Mouse (Mus musculus) neural tube, embryonic 12.5 days (tissue): ENCODE data around the gene Map3k13. TPM values are rescaled to one million over a fixed set of nuclear protein-coding genes. Genes with fewer than 3 reads are reported as not detected.

Experiments used
- ATAC-seq: fragments of 200-750 bp; cut with Nextera tagmentation; 2 replicates; pipeline ENCODE4 v1.8.0; 2017; ENCODE audit warnings: low read depth, mild to moderate bottlenecking, moderate TSS enrichment, moderate library complexity; ENCODE audit not compliant: low FRiP score
- H3K27ac ChIP-seq: fragments of 300-500 bp; sonication (generic); 2 replicates; pipeline ENCODE4 v1.5.1; 2016
- H3K27me3 ChIP-seq: fragments of 300-500 bp; sonication (generic); replicated peaks from 2 replicates; pipeline ENCODE4 v1.6.1; 2016; ENCODE audit warnings: mild to moderate bottlenecking
- H3K36me3 ChIP-seq: fragments of 300-500 bp; sonication (generic); 2 replicates; pipeline ENCODE4 v1.6.1; 2016; ENCODE audit warnings: mild to moderate bottlenecking
- H3K4me1 ChIP-seq: fragments of 300-500 bp; sonication (generic); 2 replicates; pipeline ENCODE4 v1.6.1; 2016
- H3K4me2 ChIP-seq: fragments of 300-500 bp; sonication (generic); replicated peaks from 2 replicates; pipeline ENCODE4 v1.6.1; 2016; ENCODE audit warnings: mild to moderate bottlenecking
- H3K4me3 ChIP-seq: fragments of 300-500 bp; sonication (generic); 2 replicates; pipeline ENCODE4 v1.5.1; 2016
- H3K9ac ChIP-seq: fragments of 300-500 bp; sonication (generic); 2 replicates; pipeline ENCODE4 v1.6.1; 2016; ENCODE audit warnings: mild to moderate bottlenecking
- H3K9me3 ChIP-seq: fragments of 300-500 bp; sonication (generic); 2 replicates; pipeline ENCODE4 v1.6.1; 2016; ENCODE audit warnings: mild to moderate bottlenecking
- WGBS: fragments of 180-500 bp; shearing (Covaris S2); methylation state at CpG from one replicate; pipeline ENCODE4 v1.1.7; 2016; 5-methylcytosine and 5-hydroxymethylcytosine counted together
- polyA plus RNA-seq: library from polyadenylated mRNA; unstranded; fragments of >200 nt; fragmentation: Nextera tagmentation; extraction: Ambion mirVana; gene quantifications from 2 replicates; pipeline ENCODE4 v1.2.1, GENCODE M21; 2016

Gene Map3k13
- polyA plus RNA-seq, 1 experiment from 2014 or later = 12.2 TPM

DNA sequence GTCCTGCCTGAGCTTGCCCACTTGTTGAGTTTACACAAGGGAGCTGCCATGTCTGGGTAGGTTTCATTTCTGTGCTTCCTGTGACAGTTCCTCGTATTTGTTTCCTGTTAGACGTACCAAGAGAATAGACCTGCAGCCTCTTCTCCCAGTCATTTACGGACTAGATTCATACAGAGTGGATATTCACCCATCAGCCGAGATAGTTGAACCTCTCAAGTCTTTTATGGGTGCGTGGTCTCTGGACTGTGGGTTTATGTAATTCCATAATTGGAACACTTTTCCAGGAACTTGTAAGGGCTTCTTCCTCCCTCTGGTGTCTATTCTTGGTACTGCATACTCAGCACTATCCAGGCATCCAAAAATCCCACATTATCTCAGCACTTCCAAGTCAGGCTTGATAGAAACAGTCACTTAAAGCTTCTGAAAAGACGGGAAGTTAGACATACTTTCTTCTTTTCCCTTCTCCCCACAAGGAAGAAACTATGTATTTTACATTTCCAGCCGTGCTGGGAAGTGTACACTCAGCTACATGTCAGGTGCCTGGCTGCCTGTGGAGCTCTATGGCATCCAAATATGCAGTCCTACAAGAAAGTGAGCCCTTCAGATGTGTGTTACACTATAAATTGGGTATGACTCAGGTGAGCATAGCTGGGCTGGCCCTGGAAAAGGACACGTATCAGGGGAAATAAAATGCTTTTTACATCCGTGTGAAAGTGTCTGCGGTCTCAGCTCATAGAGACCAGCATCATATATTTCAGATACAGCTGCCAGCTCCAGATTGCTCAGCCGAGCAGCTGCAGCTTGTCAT lies 20.9 kb downstream of the Map3k13 start:
- ATAC-seq = peak; percentile 61

DNA sequence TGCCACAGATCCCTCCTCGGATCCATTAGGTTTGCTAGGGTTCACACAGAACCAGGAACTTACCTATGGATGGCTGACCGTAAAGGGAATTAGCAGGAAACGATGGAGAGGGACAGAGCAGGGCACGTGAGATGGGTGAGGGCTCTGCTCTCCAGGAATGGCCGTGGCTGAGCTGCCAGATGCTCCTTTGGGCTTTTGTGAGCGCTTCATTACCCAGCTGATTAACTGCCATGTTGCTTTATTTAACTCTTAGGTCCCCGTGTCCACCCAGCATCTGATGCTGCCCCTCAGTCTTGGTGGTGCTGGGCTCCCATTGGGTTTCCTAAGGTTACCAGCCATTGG lies 21.5 kb downstream of the Map3k13 start:
- peak overlapping the region; percentile 39 for H3K4me2 ChIP-seq
- peaks cover 10% of the 10 kb centered on the region; the same call in 1 of the 2 replicates for H3K4me1 ChIP-seq
- 24% methylated on average over 7 of the region's 7 CpGs for WGBS
- H3K9ac ChIP-seq = no peak overlapping the region
- H3K27me3 ChIP-seq = no peaks in the 10 kb centered on the region
- ATAC-seq = peak; percentile 86
- no peak overlapping the region for H3K4me3 ChIP-seq
- H3K9me3 ChIP-seq = no peaks in the 10 kb centered on the region
- no peak overlapping the region for H3K27ac ChIP-seq
- no peaks in the 10 kb centered on the region; the same call in 1 of the 2 replicates for H3K36me3 ChIP-seq

More for the DNA sequence above, 20.9 kb downstream of the Map3k13 start:
- Histone ChIP-seq H3K9me3 (no peaks in the 10 kb centered on the region), H3K27me3 (no peaks in the 10 kb centered on the region), H3K9ac (no peak overlapping the region), H3K4me1 (peaks cover 10% of the 10 kb centered on the region; the same call in 1 of the 2 replicates), H3K36me3 (peaks cover 3% of the 10 kb centered on the region; the same call in 1 of the 2 replicates), H3K27ac (no peak overlapping the region), H3K4me3 (no peak overlapping the region), H3K4me2 (peak overlapping the region; percentile 39)
- 62% methylated on average over 11 of the region's 11 CpGs for WGBS

DNA sequence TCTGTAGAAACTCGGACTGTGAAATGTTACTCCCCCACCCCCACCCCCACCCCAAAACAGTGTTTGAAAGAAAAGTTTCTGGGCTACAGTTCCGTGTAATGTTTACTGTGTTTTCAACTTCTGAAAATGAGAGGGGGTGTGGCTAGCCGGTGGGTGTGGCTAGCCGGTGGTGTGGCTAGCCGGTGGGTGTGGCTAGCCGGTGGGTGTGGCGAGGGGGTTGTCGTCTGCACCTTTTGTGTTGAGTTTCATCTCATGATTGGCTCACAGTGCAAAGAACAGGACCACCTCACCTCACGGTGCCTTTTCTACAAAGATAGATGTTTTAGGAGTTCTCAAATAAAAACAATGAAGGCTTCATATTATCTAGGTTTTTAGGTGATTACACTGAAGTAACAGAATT lies 24.0 kb downstream of the Map3k13 start:
- no peak for ATAC-seq
- no peak overlapping the region for H3K4me3 ChIP-seq
- H3K36me3 ChIP-seq = no peaks in the 10 kb centered on the region
- H3K4me1 ChIP-seq = peaks cover 10% of the 10 kb centered on the region; the same call in 1 of the 2 replicates
- no peaks in the 10 kb centered on the region for H3K27me3 ChIP-seq
- no peak overlapping the region for H3K4me2 ChIP-seq
- H3K27ac ChIP-seq = no peak overlapping the region
- no peaks in the 10 kb centered on the region for H3K9me3 ChIP-seq
- 39% methylated on average over 9 of the region's 9 CpGs for WGBS
- no peak overlapping the region for H3K9ac ChIP-seq

DNA sequence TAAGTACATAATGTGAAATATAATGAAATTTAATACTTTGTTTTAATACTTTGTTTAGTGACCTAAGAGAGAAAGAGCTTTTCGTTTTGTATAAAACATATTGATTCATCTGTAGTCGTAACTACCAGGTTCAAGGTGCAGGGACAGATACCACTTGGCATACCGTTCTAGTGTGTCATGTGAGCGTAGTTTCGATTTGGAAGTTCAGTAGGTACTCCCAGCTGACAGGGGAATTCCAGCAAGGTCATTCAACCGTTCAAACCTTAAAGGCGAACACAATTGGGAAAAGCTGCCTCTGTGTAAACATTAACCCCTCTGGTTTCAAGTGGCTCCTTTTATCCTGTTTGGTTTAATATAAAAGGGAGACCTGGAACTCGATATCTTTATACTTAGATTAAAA lies 24.5 kb downstream of the Map3k13 start:
- Histone ChIP-seq H3K9me3 (no peaks in the 10 kb centered on the region), H3K27ac (no peak overlapping the region), H3K4me1 (peaks cover 10% of the 10 kb centered on the region; the same call in 1 of the 2 replicates), H3K36me3 (no peaks in the 10 kb centered on the region), H3K9ac (no peak overlapping the region), H3K27me3 (no peaks in the 10 kb centered on the region), H3K4me3 (no peak overlapping the region), H3K4me2 (no peak overlapping the region)
- 63% methylated on average over 8 of the region's 8 CpGs for WGBS
- no peak for ATAC-seq

DNA sequence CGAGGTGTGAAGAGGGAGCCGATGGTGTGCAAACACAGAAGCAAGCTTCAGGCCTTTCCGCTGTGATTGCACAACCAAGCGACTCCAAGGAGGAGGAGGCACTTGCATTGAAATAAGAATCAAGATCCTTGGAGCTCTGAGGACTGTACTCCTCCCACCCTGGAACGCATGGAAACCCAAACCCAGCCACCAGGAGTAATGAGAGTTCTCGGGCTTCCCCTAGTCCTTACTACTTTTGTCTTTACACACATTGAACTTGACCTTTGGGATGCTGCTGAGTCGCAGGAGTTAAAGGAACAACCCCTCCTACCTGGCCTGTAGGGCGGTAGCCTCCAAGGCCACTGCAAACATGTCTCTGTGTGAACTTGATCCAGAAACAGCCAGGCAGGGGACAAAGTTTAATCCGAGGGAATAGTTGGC lies 31.5 kb downstream of the Map3k13 start:
- Histone ChIP-seq H3K9me3 (no peaks in the 10 kb centered on the region), H3K27me3 (no peaks in the 10 kb centered on the region), H3K4me2 (no peak overlapping the region), H3K4me3 (no peak overlapping the region), H3K36me3 (no peaks in the 10 kb centered on the region), H3K9ac (no peak overlapping the region), H3K4me1 (no peaks in the 10 kb centered on the region), H3K27ac (no peak overlapping the region)
- 76% methylated on average over 9 of the region's 9 CpGs for WGBS
- ATAC-seq = no peak

DNA sequence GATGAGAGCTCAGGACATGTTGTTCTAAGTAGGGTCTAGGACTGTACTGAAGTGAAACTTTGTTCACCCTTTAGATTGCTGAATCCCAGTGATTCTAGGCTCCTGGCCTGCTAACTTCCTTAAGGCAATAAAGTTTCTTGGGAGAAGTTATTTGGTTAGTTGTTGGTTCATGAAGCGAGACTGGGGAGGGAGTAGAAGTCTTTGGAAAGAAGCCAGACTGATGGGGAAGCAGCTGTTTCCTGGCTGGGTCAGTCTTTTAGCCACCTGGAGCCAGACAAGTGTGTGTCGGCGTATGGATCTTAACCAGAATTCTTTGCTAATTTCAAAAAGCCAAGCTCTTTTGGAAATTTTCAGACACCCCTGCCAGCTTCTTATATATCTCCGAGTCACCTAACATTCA lies 33.0 kb downstream of the Map3k13 start:
- 78% methylated on average over 4 of the region's 4 CpGs for WGBS
- no peak overlapping the region for H3K9ac ChIP-seq
- H3K27me3 ChIP-seq = no peaks in the 10 kb centered on the region
- H3K9me3 ChIP-seq = no peaks in the 10 kb centered on the region
- no peak overlapping the region for H3K27ac ChIP-seq
- no peak overlapping the region for H3K4me3 ChIP-seq
- H3K4me2 ChIP-seq = no peak overlapping the region
- H3K36me3 ChIP-seq = no peaks in the 10 kb centered on the region
- no peak for ATAC-seq
- no peaks in the 10 kb centered on the region for H3K4me1 ChIP-seq

DNA sequence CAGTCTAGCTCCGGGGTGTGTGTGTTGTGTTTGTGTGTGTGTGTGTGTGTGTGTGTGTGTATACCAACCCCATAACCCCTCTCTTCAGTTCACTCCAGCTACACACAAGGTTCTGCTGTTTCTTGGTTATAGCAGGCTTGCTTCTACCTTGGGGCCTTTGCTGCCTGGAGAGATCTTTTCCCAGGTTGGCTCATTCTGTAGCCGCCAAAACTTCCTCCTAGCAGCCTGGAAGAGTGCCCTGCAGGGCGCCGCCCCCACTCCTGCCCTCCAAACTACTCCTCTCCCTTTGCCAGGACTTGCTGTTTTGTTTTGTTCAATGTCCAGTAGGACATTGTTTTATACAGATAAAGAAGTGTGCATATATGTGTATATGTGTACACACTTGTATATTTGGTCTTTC lies 33.4 kb downstream of the Map3k13 start:
- H3K4me2 ChIP-seq = no peak overlapping the region
- ATAC-seq = no peak
- 82% methylated on average over 4 of the region's 4 CpGs for WGBS

DNA sequence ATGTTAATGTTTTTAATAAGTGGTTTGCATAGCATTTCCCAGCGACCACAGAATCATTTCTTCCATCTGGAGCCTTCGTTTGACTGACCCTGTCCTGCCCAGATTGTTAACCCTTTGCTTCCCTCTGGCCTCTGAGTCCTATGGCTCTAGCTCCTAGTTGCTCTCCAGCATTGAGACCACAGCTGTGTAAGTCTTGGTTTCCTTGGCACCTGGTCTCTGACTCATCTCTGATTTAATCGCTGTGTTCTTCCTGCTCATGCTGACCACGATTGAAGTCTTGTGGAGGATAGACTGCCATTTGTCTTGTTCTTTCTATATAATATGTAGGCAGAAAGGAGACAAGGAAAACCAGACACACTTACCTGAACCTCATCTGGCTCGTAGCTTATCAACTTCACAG lies 35.6 kb downstream of the Map3k13 start:
- 40% methylated on average over 5 of the region's 5 CpGs for WGBS
- Histone ChIP-seq H3K36me3 (no peaks in the 10 kb centered on the region), H3K9ac (no peak overlapping the region), H3K4me2 (no peak overlapping the region), H3K4me1 (no peaks in the 10 kb centered on the region), H3K27me3 (no peaks in the 10 kb centered on the region), H3K4me3 (no peak overlapping the region), H3K27ac (no peak overlapping the region), H3K9me3 (no peaks in the 10 kb centered on the region)
- no peak for ATAC-seq

More for the DNA sequence above, 33.4 kb downstream of the Map3k13 start:
- no peak overlapping the region for H3K9ac ChIP-seq
- H3K27me3 ChIP-seq = no peaks in the 10 kb centered on the region
- H3K4me1 ChIP-seq = no peaks in the 10 kb centered on the region
- H3K4me3 ChIP-seq = no peak overlapping the region
- H3K9me3 ChIP-seq = no peaks in the 10 kb centered on the region
- no peak overlapping the region for H3K27ac ChIP-seq
- no peaks in the 10 kb centered on the region for H3K36me3 ChIP-seq

DNA sequence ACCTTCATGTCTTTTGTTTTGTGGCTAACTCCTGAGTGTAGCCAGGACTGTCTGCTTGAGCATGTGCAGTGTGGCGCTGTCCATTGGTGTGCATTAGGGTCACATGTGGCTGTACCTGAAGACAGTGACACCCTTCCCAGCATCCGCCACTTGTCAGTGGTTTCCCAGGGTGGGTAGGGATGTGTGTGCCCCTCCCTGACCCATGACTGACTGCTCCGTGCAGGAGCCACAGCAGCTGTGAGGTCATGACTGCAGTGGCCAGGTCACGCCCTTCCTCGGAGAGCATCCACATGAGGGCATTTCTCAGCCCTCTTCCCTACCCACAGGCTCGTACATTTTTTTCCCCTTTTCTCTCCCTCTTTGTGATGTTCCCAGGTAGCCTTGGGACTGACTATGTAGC lies 36.6 kb downstream of the Map3k13 start:
- Histone ChIP-seq H3K27me3 (no peaks in the 10 kb centered on the region), H3K4me1 (no peaks in the 10 kb centered on the region), H3K36me3 (no peaks in the 10 kb centered on the region), H3K9me3 (no peaks in the 10 kb centered on the region), H3K4me2 (no peak overlapping the region), H3K27ac (no peak overlapping the region), H3K4me3 (no peak overlapping the region), H3K9ac (no peak overlapping the region)
- ATAC-seq = no peak
- WGBS = 62% methylated on average over 6 of the region's 6 CpGs

DNA sequence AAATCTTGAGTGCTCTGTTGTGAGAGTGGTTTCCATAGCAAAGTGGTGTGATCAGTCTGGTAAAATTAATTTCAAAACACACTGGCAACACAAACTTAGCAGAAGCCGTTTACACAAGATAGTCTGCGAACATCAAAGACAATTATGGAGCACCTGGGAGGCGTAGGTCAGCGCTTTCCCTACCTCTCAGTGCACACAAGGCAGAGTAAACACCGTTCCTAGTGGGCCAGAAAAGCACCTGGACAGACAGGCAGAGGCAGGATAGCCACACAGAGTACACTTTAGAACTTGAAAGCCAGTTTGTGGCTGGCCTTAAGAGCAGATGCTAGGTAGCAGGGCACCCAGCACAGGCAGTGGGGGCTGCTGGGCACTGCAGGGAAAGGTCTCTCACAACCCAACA lies 37.6 kb downstream of the Map3k13 start:
- Histone ChIP-seq H3K4me1 (no peaks in the 10 kb centered on the region), H3K4me2 (no peak overlapping the region), H3K9ac (no peak overlapping the region), H3K9me3 (no peaks in the 10 kb centered on the region), H3K27ac (no peak overlapping the region), H3K4me3 (no peak overlapping the region), H3K27me3 (no peaks in the 10 kb centered on the region), H3K36me3 (no peaks in the 10 kb centered on the region)
- no peak for ATAC-seq
- 83% methylated on average over 5 of the region's 5 CpGs for WGBS

DNA sequence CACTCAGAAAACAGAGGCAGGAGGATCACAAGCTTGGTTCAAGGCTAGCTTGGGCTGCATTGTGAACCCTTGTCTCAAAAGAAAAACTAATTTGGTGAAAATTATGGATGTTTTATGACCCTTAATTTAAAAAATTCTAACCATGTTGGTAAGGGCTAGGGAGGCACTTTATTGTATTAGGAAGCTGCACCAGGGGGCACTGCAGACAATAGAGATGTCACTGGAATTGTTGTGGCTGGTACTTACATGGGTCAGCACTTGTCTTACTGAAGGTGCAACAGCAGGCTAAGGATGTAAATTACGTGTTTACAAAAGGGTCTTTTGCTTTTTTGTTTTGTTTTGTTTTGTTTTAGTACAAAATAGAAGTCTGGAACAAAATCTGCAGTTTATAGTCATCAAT lies 39.3 kb downstream of the Map3k13 start:
- ATAC-seq = no peak
- WGBS = 68% methylated on average over 1 of the region's 1 CpGs
- H3K9me3 ChIP-seq = no peaks in the 10 kb centered on the region

DNA sequence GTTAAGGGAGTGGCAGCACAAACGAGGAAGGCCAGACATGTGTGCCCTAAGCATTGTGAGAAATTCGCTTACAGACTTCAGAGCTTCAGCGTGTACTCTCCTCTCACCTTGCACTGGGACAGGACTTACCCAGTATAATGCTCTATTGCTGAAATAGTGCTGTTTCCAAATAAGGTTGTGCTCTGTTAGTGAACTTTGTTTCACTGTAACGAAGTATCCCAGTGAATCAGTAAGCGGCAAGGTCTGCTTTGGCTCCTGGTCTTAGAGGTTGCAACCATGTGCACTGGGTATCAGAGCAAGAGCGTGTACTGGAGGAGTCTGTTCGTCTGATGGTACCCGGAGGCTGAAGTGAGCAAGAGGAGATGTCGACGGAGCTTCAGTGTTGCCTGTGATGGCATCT lies 39.8 kb downstream of the Map3k13 start:
- no peaks in the 10 kb centered on the region for H3K9me3 ChIP-seq
- H3K4me1 ChIP-seq = no peaks in the 10 kb centered on the region
- WGBS = 73% methylated on average over 10 of the region's 10 CpGs
- no peak overlapping the region for H3K9ac ChIP-seq
- H3K27me3 ChIP-seq = no peaks in the 10 kb centered on the region
- no peak overlapping the region for H3K27ac ChIP-seq
- no peak overlapping the region; the same call in 1 of the 2 replicates for H3K4me3 ChIP-seq
- H3K4me2 ChIP-seq = no peak overlapping the region
- no peaks in the 10 kb centered on the region for H3K36me3 ChIP-seq
- ATAC-seq = no peak

More for the DNA sequence above, 39.3 kb downstream of the Map3k13 start:
- no peak overlapping the region for H3K9ac ChIP-seq
- H3K4me1 ChIP-seq = no peaks in the 10 kb centered on the region
- H3K4me2 ChIP-seq = no peak overlapping the region
- no peak overlapping the region for H3K27ac ChIP-seq
- H3K4me3 ChIP-seq = no peak overlapping the region
- no peaks in the 10 kb centered on the region for H3K27me3 ChIP-seq
- no peaks in the 10 kb centered on the region for H3K36me3 ChIP-seq
